Mouse (Mus musculus) embryonic facial prominence, embryonic 12.5 days (tissue): ENCODE measurements around the gene Nme6. TPM values are rescaled to one million over a fixed set of nuclear protein-coding genes. Genes with fewer than 3 reads are reported as not detected.
"Not testable (repeated sequence)": the region's sequence is repeated elsewhere in the genome, so short reads cannot be mapped to it uniquely, and the experiment has no call there.

Source experiments
- ATAC-seq: fragments of 200-750 bp; cut with Nextera tagmentation; 2 replicates; pipeline ENCODE4 v1.8.0; 2017; ENCODE audit not compliant: insufficient number of reproducible peaks, insufficient read depth, low FRiP score, low TSS enrichment
- H3K27ac ChIP-seq: fragments of 300-500 bp; sonication (generic); 2 replicates; pipeline ENCODE4 v1.5.1; 2016; ENCODE audit warnings: mild to moderate bottlenecking
- H3K27me3 ChIP-seq: fragments of 300-500 bp; sonication (generic); 2 replicates; pipeline ENCODE4 v1.6.1; 2016; ENCODE audit warnings: mild to moderate bottlenecking, moderate library complexity
- H3K36me3 ChIP-seq: fragments of 300-500 bp; sonication (generic); 2 replicates; pipeline ENCODE4 v1.6.1; 2016; ENCODE audit warnings: mild to moderate bottlenecking
- H3K4me1 ChIP-seq: fragments of 300-500 bp; sonication (generic); 2 replicates; pipeline ENCODE4 v1.6.1; 2016
- H3K4me2 ChIP-seq: fragments of 300-500 bp; sonication (generic); replicated peaks from 2 replicates; pipeline ENCODE4 v1.6.1; 2016; ENCODE audit warnings: mild to moderate bottlenecking, moderate library complexity
- H3K4me3 ChIP-seq: fragments of 300-500 bp; sonication (generic); 2 replicates; pipeline ENCODE4 v1.5.1; 2016; ENCODE audit warnings: mild to moderate bottlenecking
- H3K9ac ChIP-seq: fragments of 300-500 bp; sonication (generic); 2 replicates; pipeline ENCODE4 v1.6.1; 2016; ENCODE audit warnings: mild to moderate bottlenecking, moderate library complexity
- H3K9me3 ChIP-seq: fragments of 300-500 bp; sonication (generic); 2 replicates; pipeline ENCODE4 v1.6.1; 2016; ENCODE audit warnings: mild to moderate bottlenecking, moderate library complexity
- WGBS: fragments of 180-500 bp; shearing (Covaris S2); methylation state at CpG from one replicate; pipeline ENCODE4 v1.1.7; 2016; 5-methylcytosine and 5-hydroxymethylcytosine counted together
- polyA plus RNA-seq: library from polyadenylated mRNA; unstranded; fragments of >200 nt; fragmentation: Nextera tagmentation; extraction: Ambion mirVana; gene quantifications from 2 replicates; pipeline ENCODE4 v1.2.1, GENCODE M21; 2016

The Nme6 gene
- polyA plus RNA-seq: 75.1 and 79.7 TPM in 2 replicates

DNA sequence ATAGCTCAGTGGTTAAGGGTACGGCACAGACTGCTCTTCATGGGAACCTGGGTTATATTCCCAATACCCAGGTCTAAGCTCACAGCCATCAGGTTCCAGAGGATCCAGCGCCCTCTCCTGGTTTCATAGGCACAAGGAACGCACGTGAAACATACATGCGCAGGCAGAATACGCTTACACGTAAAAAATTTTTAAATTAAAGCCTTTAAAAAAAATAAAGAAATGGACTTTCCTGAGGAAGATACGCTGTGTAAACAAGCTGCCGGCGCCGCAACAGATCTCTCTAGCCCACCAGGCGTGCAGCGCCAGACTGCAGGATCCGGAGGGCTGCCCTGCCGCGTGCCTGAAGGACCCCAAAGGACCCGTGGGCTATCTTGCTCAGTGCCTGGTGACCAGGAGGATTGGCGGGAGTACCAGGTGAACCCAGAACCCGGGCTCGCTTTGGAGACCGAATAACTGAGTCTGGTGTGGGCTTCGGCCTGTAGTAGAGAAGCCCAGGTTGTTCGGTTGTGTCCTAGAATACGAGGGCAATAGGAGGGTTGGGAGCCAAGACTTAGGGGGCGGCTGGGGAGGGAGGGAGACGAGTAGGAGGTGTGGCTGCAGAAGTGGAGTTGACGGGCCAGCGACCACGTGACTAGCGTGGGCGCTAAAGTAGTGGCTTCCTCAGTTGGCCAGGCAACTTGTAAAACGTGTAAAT, at the start of gene Nme6:
Gene Nme6 (plus strand): TSS at position 359 of the 697 bp plus-strand sequence.
- Histone ChIP-seq H3K27me3 (no peaks in the 10 kb centered on the region), H3K9ac (peak within 1 kb of the TSS; percentile 67), H3K4me1 (peaks cover 5% of the 10 kb centered on the region), H3K4me2 (peak within 1 kb of the TSS; percentile 88), H3K27ac (peak within 1 kb of the TSS; percentile 72), H3K36me3 (peaks cover 27% of the 10 kb centered on the region), H3K4me3 (peak within 1 kb of the TSS; percentile 64), H3K9me3 (no peaks in the 10 kb centered on the region)
- peak; percentile 97 for ATAC-seq
- WGBS: 0% methylated on average over 32 of the region's 32 CpGs

DNA sequence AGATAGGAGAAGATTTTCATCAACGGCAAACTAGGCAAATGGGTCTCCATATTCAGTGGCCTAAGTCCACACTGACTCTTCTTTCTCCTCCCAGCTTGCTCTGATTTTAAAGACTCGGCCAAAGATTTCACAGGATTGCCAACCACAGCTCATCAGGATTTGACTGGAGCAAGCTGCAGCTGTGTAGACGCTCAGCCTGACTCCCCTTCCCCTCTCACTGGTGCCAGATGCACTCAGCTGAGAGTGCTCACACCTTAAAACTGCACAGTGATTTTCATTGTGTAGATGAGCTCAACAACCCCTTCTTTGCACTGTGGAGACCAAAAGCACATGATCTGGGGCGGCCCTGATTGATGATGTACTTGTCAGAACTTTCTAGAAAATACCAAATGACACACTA, 42.0 kb upstream of the Nme6 start, which contains the start of gene Fbxw27:
Gene Fbxw27 (minus strand): TSS at position 101 of the 400 bp plus-strand sequence.
- not testable (repeated sequence) for ATAC-seq, H3K36me3 ChIP-seq, H3K4me1 ChIP-seq, H3K9ac ChIP-seq, H3K4me3 ChIP-seq, H3K4me2 ChIP-seq, H3K27ac ChIP-seq, H3K27me3 ChIP-seq, H3K9me3 ChIP-seq
- WGBS: 76% methylated on average over 4 of the region's 4 CpGs

DNA sequence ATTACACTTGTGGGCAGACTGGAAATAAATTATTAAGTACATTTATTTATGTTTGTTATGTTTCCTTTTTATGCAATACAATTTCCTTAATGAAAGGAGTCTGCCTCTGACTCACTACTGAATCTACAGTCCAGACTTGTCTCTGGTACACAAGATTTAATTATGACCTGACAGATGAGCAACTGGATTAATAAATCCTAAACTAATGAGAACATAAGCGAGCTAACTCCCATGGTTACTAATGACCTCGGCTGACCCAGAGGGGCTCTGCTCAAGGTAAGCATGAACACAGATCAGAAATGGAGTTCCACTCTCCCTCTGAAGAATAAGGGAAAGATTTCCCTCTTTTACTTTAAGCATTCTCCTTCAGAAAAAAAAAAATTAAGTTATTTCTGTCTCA, 37.3 kb upstream of the Nme6 start:
- Histone ChIP-seq H3K27me3 (no peaks in the 10 kb centered on the region), H3K27ac (no peak overlapping the region), H3K4me1 (no peaks in the 10 kb centered on the region), H3K9me3 (no peaks in the 10 kb centered on the region), H3K36me3 (no peaks in the 10 kb centered on the region), H3K9ac (no peak overlapping the region), H3K4me3 (no peak overlapping the region), H3K4me2 (no peak overlapping the region)
- no peak for ATAC-seq
- 77% methylated on average over 2 of the region's 2 CpGs for WGBS

DNA sequence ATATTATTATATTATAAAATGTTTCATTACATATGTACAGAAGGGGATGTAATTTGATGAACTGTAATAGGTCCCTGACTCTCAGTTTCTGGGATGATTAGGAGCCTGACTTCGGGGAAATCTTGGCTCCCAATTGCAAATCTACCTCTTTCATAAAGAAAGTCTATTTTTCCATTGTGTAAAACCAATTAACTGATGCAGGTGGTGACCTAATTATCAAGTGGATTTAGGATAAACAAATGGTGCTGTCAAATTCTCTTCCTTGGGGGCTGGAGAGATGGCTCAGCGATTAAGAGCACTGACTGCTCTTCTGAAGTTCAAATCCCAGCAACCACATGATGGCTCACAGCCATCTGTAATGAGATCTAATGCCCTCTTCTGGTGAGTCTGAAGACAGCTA, 36.7 kb upstream of the Nme6 start:
- H3K27ac ChIP-seq: no peak overlapping the region
- H3K27me3 ChIP-seq: no peaks in the 10 kb centered on the region
- ATAC-seq: no peak
- no peaks in the 10 kb centered on the region for H3K4me1 ChIP-seq
- 68% methylated on average over 2 of the region's 2 CpGs for WGBS
- no peaks in the 10 kb centered on the region for H3K9me3 ChIP-seq
- no peak overlapping the region for H3K4me2 ChIP-seq
- H3K36me3 ChIP-seq: no peaks in the 10 kb centered on the region
- no peak overlapping the region for H3K4me3 ChIP-seq
- H3K9ac ChIP-seq: no peak overlapping the region

DNA sequence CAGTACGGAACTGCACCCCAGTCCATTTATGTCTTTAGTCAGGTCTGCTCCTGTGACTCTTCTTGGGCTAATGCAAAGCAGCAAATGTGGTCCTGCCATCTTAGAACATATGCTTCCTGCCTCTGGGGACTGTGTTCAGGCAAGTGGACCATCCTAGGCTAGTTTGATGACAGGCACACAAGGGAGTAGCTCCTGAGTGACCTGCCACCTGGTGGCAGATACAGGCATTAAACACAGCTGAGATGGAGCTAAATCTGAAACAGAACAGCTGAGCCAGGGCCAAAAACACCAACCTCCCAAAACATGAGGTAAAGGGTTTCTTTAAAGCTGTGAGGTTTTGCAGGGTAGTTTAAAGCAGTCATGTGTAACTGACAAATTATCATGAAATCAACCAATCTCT, 34.5 kb upstream of the Nme6 start:
- Histone ChIP-seq H3K4me2 (no peak overlapping the region), H3K27me3 (no peaks in the 10 kb centered on the region), H3K9me3 (no peaks in the 10 kb centered on the region), H3K4me3 (no peak overlapping the region), H3K4me1 (no peaks in the 10 kb centered on the region), H3K36me3 (no peaks in the 10 kb centered on the region), H3K9ac (no peak overlapping the region), H3K27ac (no peak overlapping the region)
- WGBS: 79% methylated on average over 1 of the region's 1 CpGs
- no peak for ATAC-seq

- WGBS: 89% methylated on average over 2 of the region's 2 CpGs
- not testable (repeated sequence) for H3K9me3 ChIP-seq, H3K9ac ChIP-seq, H3K4me3 ChIP-seq, ATAC-seq, H3K36me3 ChIP-seq, H3K4me1 ChIP-seq, H3K27me3 ChIP-seq, H3K27ac ChIP-seq, H3K4me2 ChIP-seq
Observed at GRCm38 (mm10) chr9:109805596-109805995, 27.0 kb upstream of the Nme6 start.

GRCm38 (mm10) chr9:109806260-109806659, 26.3 kb upstream of the Nme6 start:
- no peaks in the 10 kb centered on the region for H3K9me3 ChIP-seq
- H3K4me1 ChIP-seq: no peaks in the 10 kb centered on the region
- H3K36me3 ChIP-seq: no peaks in the 10 kb centered on the region
- H3K27ac ChIP-seq: no peak overlapping the region
- no peak for ATAC-seq
- H3K4me3 ChIP-seq: no peak overlapping the region
- no peak overlapping the region for H3K9ac ChIP-seq
- H3K4me2 ChIP-seq: no peak overlapping the region
- H3K27me3 ChIP-seq: no peaks in the 10 kb centered on the region
- WGBS: 53% methylated on average over 1 of the region's 1 CpGs

DNA sequence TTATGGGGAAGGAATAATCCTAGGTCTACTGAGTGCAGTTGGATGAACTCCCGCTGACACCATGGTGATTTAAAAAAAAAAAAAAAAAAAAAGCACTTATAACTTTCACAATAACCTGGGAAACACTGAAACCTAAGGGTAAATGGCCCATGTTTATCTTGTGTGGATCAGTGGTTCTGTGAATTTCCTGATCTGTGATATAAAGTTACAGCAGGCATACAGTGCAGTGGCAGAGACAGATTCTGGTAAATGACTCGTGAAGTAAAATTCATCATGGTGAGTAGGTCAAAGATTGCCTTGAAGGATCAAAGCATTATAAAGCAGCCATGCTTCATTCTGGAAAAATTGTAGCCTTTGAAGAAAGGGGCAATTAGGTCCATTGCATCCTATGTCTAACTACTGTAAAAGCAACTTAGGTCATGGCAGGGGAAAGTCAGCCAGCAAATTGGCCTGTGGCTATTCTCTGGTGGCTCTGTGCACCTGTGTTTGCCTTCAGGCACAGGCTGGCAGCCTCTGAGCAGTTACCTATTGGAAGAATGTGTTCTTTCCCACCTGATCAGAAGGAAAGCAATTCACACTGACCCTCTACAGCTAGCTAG, 25.8 kb upstream of the Nme6 start:
- Histone ChIP-seq H3K4me3 (no peak overlapping the region), H3K9me3 (no peaks in the 10 kb centered on the region), H3K27me3 (no peaks in the 10 kb centered on the region), H3K27ac (no peak overlapping the region), H3K4me2 (no peak overlapping the region), H3K9ac (no peak overlapping the region), H3K36me3 (no peaks in the 10 kb centered on the region), H3K4me1 (no peaks in the 10 kb centered on the region)
- WGBS: 62% methylated on average over 2 of the region's 2 CpGs
- ATAC-seq: no peak

DNA sequence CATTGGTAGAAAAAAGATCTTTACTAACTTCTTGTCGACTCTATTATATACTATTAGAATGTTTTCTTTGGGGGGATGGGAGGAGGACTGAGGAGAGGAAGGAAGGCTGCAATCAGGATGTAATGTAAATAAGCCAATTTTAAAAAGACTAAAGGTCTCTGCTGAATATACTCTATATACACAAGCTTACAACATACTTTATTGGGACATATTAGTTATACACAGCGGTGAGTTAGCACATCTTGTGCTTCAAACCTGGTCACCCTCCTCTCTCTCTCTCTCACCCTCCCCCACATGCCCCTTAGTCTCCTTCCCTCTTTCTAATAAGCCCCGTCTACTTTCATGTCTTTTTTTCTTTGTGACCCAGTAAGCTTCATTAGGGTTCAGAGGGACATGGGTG, 24.7 kb upstream of the Nme6 start:
- no peaks in the 10 kb centered on the region for H3K9me3 ChIP-seq
- no peaks in the 10 kb centered on the region for H3K36me3 ChIP-seq
- no peak overlapping the region for H3K9ac ChIP-seq
- H3K27ac ChIP-seq: no peak overlapping the region
- H3K4me2 ChIP-seq: no peak overlapping the region
- 48% methylated on average over 3 of the region's 3 CpGs for WGBS
- H3K4me3 ChIP-seq: no peak overlapping the region
- H3K27me3 ChIP-seq: no peaks in the 10 kb centered on the region
- H3K4me1 ChIP-seq: no peaks in the 10 kb centered on the region
- ATAC-seq: no peak

GRCm38 (mm10) chr9:109811980-109812379, 20.6 kb upstream of the Nme6 start, which contains the start of gene Spink8:
Gene Spink8 (plus strand): TSS chr9:109812280.
- no peak for ATAC-seq

GRCm38 (mm10) chr9:109813424-109813823, 19.1 kb upstream of the Nme6 start:
- no peak for ATAC-seq
- no peak overlapping the region for H3K4me3 ChIP-seq

More at GRCm38 (mm10) chr9:109811980-109812379, 20.6 kb upstream of the Nme6 start, which contains the start of gene Spink8:
- Histone ChIP-seq H3K9ac (no peak within 1 kb of the TSS), H3K27ac (no peak within 1 kb of the TSS), H3K4me3 (no peak within 1 kb of the TSS), H3K4me2 (no peak within 1 kb of the TSS), H3K27me3 (no peaks in the 10 kb centered on the region), H3K9me3 (no peaks in the 10 kb centered on the region), H3K4me1 (no peaks in the 10 kb centered on the region), H3K36me3 (no peaks in the 10 kb centered on the region)
- 57% methylated on average over 1 of the region's 1 CpGs for WGBS

GRCm38 (mm10) chr9:109816341-109816740, 16.2 kb upstream of the Nme6 start:
- Histone ChIP-seq H3K36me3 (no peaks in the 10 kb centered on the region), H3K4me3 (no peak overlapping the region), H3K9me3 (no peaks in the 10 kb centered on the region), H3K4me2 (no peak overlapping the region), H3K27ac (no peak overlapping the region), H3K27me3 (no peaks in the 10 kb centered on the region), H3K4me1 (no peaks in the 10 kb centered on the region), H3K9ac (no peak overlapping the region)
- ATAC-seq: no peak
- 54% methylated on average over 6 of the region's 6 CpGs for WGBS

More at GRCm38 (mm10) chr9:109813424-109813823, 19.1 kb upstream of the Nme6 start:
- 55% methylated on average over 7 of the region's 7 CpGs for WGBS
- Histone ChIP-seq H3K9me3 (no peaks in the 10 kb centered on the region), H3K9ac (no peak overlapping the region), H3K36me3 (no peaks in the 10 kb centered on the region), H3K4me2 (no peak overlapping the region), H3K4me1 (no peaks in the 10 kb centered on the region), H3K27me3 (no peaks in the 10 kb centered on the region), H3K27ac (no peak overlapping the region)
